ENCODE assay signal across 9 mouse cellular contexts in genomic region chr8:20589178-20589539, GRCm38 (mm10). TPM values are rescaled to one million over a fixed set of nuclear protein-coding genes. Genes with fewer than 3 reads are reported as not detected.
DNase-seq lines count a peak whose midpoint lies in the region; ATAC-seq and TF ChIP-seq lines count a peak whose summit lies in the region.
"Not testable (repeated sequence)": the region's sequence is repeated elsewhere in the genome, so short reads cannot be mapped to it uniquely, and the experiment has no call there.
"Had no signal": no experiment of that assay in that cellular context is flagged by ENCODE, and none has a peak within 500 bp of the region (broad histone marks: within the 10 kb centered on the region; RNA-seq: fewer than 3 reads in every experiment).

No protein-coding gene starts in this region.

- H3K27ac ChIP-seq in forebrain, embryonic 14.5 days (ENCODE audit: low read depth, low read length); limb, embryonic 11.5 days (replicated peaks; ENCODE audit: low read depth, low read length); thymus, adult 2 months (ENCODE audit: control insufficient read depth, insufficient read depth, low read length): not testable (repeated sequence)

- peak; percentile 54 for ATAC-seq in forebrain, embryonic 14.5 days
- ATAC-seq in limb, embryonic 11.5 days (ENCODE audit: insufficient number of reproducible peaks, low FRiP score, low TSS enrichment, low read depth), result peak; percentile 68

- 93% methylated on average over 1 of the region's 4 CpGs for WGBS in forebrain, embryonic 14.5 days
- 92% methylated on average over 1 of the region's 4 CpGs for WGBS in limb, embryonic 11.5 days
- WGBS in thymus, adult 2 months, result 87% methylated on average over 2 of the region's 4 CpGs

- intact Hi-C loops in heart, postnatal 14 days (cut with DNase I), result not testable (repeated sequence)

- not testable (repeated sequence) for H3K4me3 ChIP-seq in forebrain, embryonic 14.5 days (ENCODE audit: low read depth, low read length); limb, embryonic 11.5 days (ENCODE audit: low read depth, low read length); thymus, adult 2 months (ENCODE audit: control insufficient read depth, insufficient read depth, low read length)

- H3K36me3 ChIP-seq in forebrain, embryonic 14.5 days (ENCODE audit: control insufficient read depth, insufficient read depth, low read length); limb, embryonic 11.5 days (ENCODE audit: control insufficient read depth, insufficient read depth, low read length); thymus, adult 2 months (ENCODE audit: control insufficient read depth, insufficient read depth, low read length): not testable (repeated sequence)

- H3K9me3 ChIP-seq in forebrain, embryonic 14.5 days (replicated peaks; ENCODE audit: control insufficient read depth, low read length); limb, embryonic 11.5 days (ENCODE audit: control insufficient read depth, low read length): not testable (repeated sequence)

- not testable (repeated sequence) for H3K4me2 ChIP-seq in forebrain, embryonic 14.5 days (ENCODE audit: low read length); limb, embryonic 11.5 days (ENCODE audit: low read depth, severe bottlenecking)

- H3K27me3 ChIP-seq in forebrain, embryonic 14.5 days (replicated peaks; ENCODE audit: control insufficient read depth, insufficient read depth, low read length); limb, embryonic 11.5 days (ENCODE audit: control insufficient read depth, insufficient read depth, low read length); thymus, adult 2 months (ENCODE audit: control insufficient read depth, insufficient read depth, low read length): not testable (repeated sequence)

- TF ChIP-seq CTCF in thymus, adult 2 months (IDR thresholded peaks at IDR 0.05; ENCODE audit: borderline replicate concordance, control insufficient read depth, extremely low read depth, insufficient read depth, low read length, poor library complexity), result not testable (repeated sequence)

- not testable (repeated sequence) for TF ChIP-seq POLR2A in thymus, adult 2 months (IDR thresholded peaks at IDR 0.05; ENCODE audit: control insufficient read depth, extremely low read depth, insufficient read depth, low read length, poor library complexity)

- H3K4me1 ChIP-seq in forebrain, embryonic 14.5 days (ENCODE audit: control insufficient read depth, insufficient read depth, low read length); limb, embryonic 11.5 days (ENCODE audit: control insufficient read depth, insufficient read depth, low read length); thymus, adult 2 months (replicated peaks; ENCODE audit: control insufficient read depth, insufficient read depth, low read length): not testable (repeated sequence)

- peak; percentile 23 for DNase-seq in adrenal gland, adult 2 months
- not testable (repeated sequence) for DNase-seq in forebrain, embryonic 14.5 days (ENCODE audit: low spot score); limb, embryonic 11.5 days (ENCODE audit: low spot score)
- DNase-seq in heart, postnatal 14 days, result peak; percentile 3 to 23
- DNase-seq in kidney, adult 9 months, result peak; percentile 26
- DNase-seq in lung, postnatal 4 days, result peak; percentile 41 to 43
- DNase-seq in ovary, postnatal 36 days (ENCODE audit: low spot score), result peak; percentile 25
- DNase-seq in thymus, adult 2 months, result peak; percentile 23

- not testable (repeated sequence) for H3K9ac ChIP-seq in forebrain, embryonic 14.5 days (ENCODE audit: low read length); limb, embryonic 11.5 days (ENCODE audit: low read length)

RNA-seq across cellular contexts. Expression of gene Gm21119, which starts 25.6 kb away (rescaled TPM):
- total RNA-seq in adrenal gland, adult 2 months (2021), result not detected
- polyA plus RNA-seq in adrenal gland, adult 2 months (2012; rRNA removed), result not detected in 2 replicates
- polyA plus RNA-seq in forebrain, embryonic 14.5 days (2014; fragmentation: Nextera tagmentation; extraction: Ambion mirVana), result 0.11 TPM in 1 of 2 replicates, not detected in the other
- under 1 TPM in 1 of 2 experiments, not detected in 1; 0.51 TPM for total RNA-seq in heart, postnatal 14 days (2021)
- not detected in 2 replicates for polyA plus RNA-seq in limb, embryonic 11.5 days (2014; fragmentation: Nextera tagmentation; extraction: Ambion mirVana)
- polyA plus RNA-seq in thymus, adult 2 months (2012; rRNA removed), result 0.04 TPM in 1 of 2 replicates, not detected in the other
- polyA plus RNA-seq: macrophage had no signal
